Mouse (Mus musculus): ENCODE results near the gene Hpcal4.

- TF ChIP-seq EP300 (IDR thresholded peaks at IDR 0.05; ENCODE audit: low read depth) (no peak), CTCF (IDR thresholded peaks at IDR 0.05; ENCODE audit: low read depth) (no peak)
These were observed 35.4 kb upstream of the Hpcal4 start for GRCm38 (mm10) chr4:123147446-123148150.
